Mouse (Mus musculus) small intestine, adult 2 months (tissue): Measurements from ENCODE around the gene Nudt8.

Source experiments
- CTCF ChIP-seq: fragments of 200-500 bp; IDR thresholded peaks from 2 replicates; pipeline ENCODE4 v1.5.1; 2012; ENCODE audit warnings: low read depth, mild to moderate bottlenecking, control low read depth, inconsistent platforms, low read length, moderate library complexity, mixed read lengths; ENCODE audit not compliant: insufficient replicate concordance, insufficient read length; ENCODE audit errors: extremely low read depth
- POLR2A ChIP-seq: fragments of 200-500 bp; IDR thresholded peaks from 2 replicates; pipeline ENCODE4 v1.6.1; 2012; ENCODE audit warnings: low read depth, mild to moderate bottlenecking, control low read depth, inconsistent platforms, low read length, moderate library complexity

DNA sequence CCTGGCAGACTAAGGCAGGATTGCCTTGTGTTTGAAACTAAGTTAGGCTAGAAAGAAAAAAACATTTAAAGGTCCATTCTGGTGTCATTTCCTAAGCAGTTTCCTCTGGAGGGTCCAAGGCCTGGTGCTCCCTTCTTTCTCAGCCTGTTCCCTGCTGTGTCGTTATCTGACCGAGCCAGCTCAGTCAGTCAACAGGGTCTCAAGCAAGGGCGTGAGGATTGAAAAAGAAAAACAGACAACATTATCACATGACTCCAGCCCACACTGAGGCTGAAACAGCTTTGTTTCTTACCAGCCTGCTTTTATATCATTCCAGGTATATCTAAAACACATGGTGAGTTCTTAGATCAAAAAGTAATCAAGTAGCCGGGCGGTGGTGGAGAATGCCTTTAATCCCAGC lies 15.3 kb downstream of the Nudt8 start:
- no peak for TF ChIP-seq POLR2A
- no peak for TF ChIP-seq CTCF
